Mouse (Mus musculus) midbrain, embryonic 14.5 days (tissue): ENCODE data around the gene Clec2d. TPM values are rescaled to one million over a fixed set of nuclear protein-coding genes. Genes with fewer than 3 reads are reported as not detected.

Experiments
- ATAC-seq: fragments of 200-750 bp; cut with Nextera tagmentation; 2 replicates; pipeline ENCODE4 v1.8.0; 2017; ENCODE audit warnings: moderate number of reproducible peaks, moderate library complexity; ENCODE audit not compliant: low FRiP score, low TSS enrichment
- DNase-seq: peaks from one replicate; pipeline ENCODE4 v3.0.0-alpha.2; 2015
- H3K27ac ChIP-seq: fragments of 300-500 bp; sonication (generic); replicated peaks from 2 replicates; pipeline ENCODE4 v1.5.1; 2014; ENCODE audit warnings: mild to moderate bottlenecking, low read depth, low read length, moderate library complexity
- H3K27me3 ChIP-seq: fragments of 300-500 bp; sonication (generic); 2 replicates; pipeline ENCODE4 v1.6.1; 2014; ENCODE audit warnings: low read length, control low read depth, mixed read lengths; ENCODE audit not compliant: control insufficient read depth, insufficient read depth
- H3K36me3 ChIP-seq: fragments of 300-500 bp; sonication (generic); 2 replicates; pipeline ENCODE4 v1.6.1; 2014; ENCODE audit warnings: low read length, control low read depth; ENCODE audit not compliant: control insufficient read depth, insufficient read depth
- H3K4me1 ChIP-seq: fragments of 300-500 bp; sonication (generic); 2 replicates; pipeline ENCODE4 v1.6.1; 2014; ENCODE audit warnings: mild to moderate bottlenecking, antibody characterized with exemption, low read length, control low read depth; ENCODE audit not compliant: control insufficient read depth, insufficient read depth
- H3K4me2 ChIP-seq: fragments of 300-500 bp; sonication (generic); 2 replicates; pipeline ENCODE4 v1.6.1; 2014; ENCODE audit warnings: mild to moderate bottlenecking, low read length, moderate library complexity
- H3K4me3 ChIP-seq: fragments of 300-500 bp; sonication (generic); replicated peaks from 2 replicates; pipeline ENCODE4 v1.5.1; 2014; ENCODE audit warnings: low read depth, low read length
- H3K9ac ChIP-seq: fragments of 300-500 bp; sonication (generic); replicated peaks from 2 replicates; pipeline ENCODE4 v1.6.1; 2014; ENCODE audit warnings: mild to moderate bottlenecking, low read length, moderate library complexity
- H3K9me3 ChIP-seq: fragments of 300-500 bp; sonication (generic); 2 replicates; pipeline ENCODE4 v1.6.1; 2016; ENCODE audit warnings: low read length, control low read depth, mixed read lengths; ENCODE audit not compliant: control insufficient read depth
- WGBS: fragments of 180-500 bp; shearing (Covaris S2); extraction: QIAGEN DNeasy Blood & Tissue Kit; methylation state at CpG from one replicate; pipeline ENCODE4 v1.1.7; 2014; 5-methylcytosine and 5-hydroxymethylcytosine counted together
- polyA plus RNA-seq: library from polyadenylated mRNA; unstranded; fragments of >200 nt; fragmentation: Nextera tagmentation; extraction: Ambion mirVana; gene quantifications from 2 replicates; pipeline ENCODE4 v1.2.1, GENCODE M21; 2014

The Clec2d gene
- polyA plus RNA-seq, 1 experiment from 2014 or later, result 0.17 TPM

GRCm38 (mm10) chr6:129215053-129215452 lies 34.6 kb downstream of the Clec2d start:
- H3K9me3 ChIP-seq, result no peaks in the 10 kb centered on the region
- DNase-seq (no peak), ATAC-seq (no peak)
- no peak overlapping the region for H3K9ac ChIP-seq
- H3K36me3 ChIP-seq, result no peaks in the 10 kb centered on the region
- WGBS, result 78% methylated on average over 2 of the region's 2 CpGs
- H3K4me1 ChIP-seq, result no peaks in the 10 kb centered on the region
- H3K4me3 ChIP-seq, result no peak overlapping the region
- no peaks in the 10 kb centered on the region for H3K27me3 ChIP-seq
- H3K27ac ChIP-seq, result no peak overlapping the region
- H3K4me2 ChIP-seq, result no peak overlapping the region

DNA sequence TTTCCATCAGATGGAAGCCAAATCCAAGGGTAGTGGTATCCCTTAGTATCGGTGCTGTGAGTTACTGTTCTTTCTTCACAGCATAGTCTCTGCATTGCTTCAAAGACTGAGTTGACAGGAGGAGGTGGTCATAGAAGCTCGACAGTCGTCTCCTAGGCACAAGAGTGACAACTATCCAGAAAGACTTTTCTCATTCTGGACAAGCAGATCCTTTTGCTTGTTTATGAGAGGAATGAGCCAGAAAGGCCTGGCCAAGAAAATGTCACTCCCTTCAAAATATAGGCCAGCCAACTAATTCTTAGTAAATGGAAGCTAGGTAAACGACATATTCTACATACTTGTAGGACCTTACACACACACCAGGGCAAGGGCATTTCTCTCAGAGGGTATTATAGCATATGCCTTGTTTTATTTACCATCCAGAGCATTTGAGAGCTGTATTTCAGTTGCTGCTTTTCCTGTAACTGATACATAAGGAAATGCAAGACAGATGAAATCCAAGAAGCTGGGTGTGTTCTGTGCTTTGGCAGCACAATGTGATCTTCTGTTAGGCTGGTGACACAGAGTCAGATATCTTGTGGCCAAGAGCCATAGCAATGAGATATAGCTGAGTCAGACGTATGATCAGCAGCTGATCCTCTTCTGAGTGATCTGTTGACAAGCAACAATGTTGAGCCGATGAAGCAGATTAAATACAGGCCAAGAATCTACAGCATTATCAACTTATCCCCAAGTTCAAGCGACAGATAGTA lies 35.6 kb downstream of the Clec2d start:
- Histone ChIP-seq H3K27me3 (no peaks in the 10 kb centered on the region), H3K9ac (no peak overlapping the region), H3K4me2 (no peak overlapping the region), H3K27ac (no peak overlapping the region), H3K9me3 (no peaks in the 10 kb centered on the region), H3K36me3 (no peaks in the 10 kb centered on the region), H3K4me1 (no peaks in the 10 kb centered on the region), H3K4me3 (no peak overlapping the region)
- 91% methylated on average over 7 of the region's 7 CpGs for WGBS
- ATAC-seq (no peak), DNase-seq (no peak)

GRCm38 (mm10) chr6:129216721-129217230 lies 36.4 kb downstream of the Clec2d start:
- H3K27me3 ChIP-seq, result no peaks in the 10 kb centered on the region
- DNase-seq (no peak), ATAC-seq (no peak)
- H3K9ac ChIP-seq, result no peak overlapping the region
- H3K4me3 ChIP-seq, result no peak overlapping the region
- no peaks in the 10 kb centered on the region for H3K4me1 ChIP-seq
- H3K36me3 ChIP-seq, result no peaks in the 10 kb centered on the region
- H3K4me2 ChIP-seq, result no peak overlapping the region
- H3K9me3 ChIP-seq, result no peaks in the 10 kb centered on the region
- no peak overlapping the region for H3K27ac ChIP-seq
- WGBS, result 77% methylated on average over 3 of the region's 3 CpGs

DNA sequence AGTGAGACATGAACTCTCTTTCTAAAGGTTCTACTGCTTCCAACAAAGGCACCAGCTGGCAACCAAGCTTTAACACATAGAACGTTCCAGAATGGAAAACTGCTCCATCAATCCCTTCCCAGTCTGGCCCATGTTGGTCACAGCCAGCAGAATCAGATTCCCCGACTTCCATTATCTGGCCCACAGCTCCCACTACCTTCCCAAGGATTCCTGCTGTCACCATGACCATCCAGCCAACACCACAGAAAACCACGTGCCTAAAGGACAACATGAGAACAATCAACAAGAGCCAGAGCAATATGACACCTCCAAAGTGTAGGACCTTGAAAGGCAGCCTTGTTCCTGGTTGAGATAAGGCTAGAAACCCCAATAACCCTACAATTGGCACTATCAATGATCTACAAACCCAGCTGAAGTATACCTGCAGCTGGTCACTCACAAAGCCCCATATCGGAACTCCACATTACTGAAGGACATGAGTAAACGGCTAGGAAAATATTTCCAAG lies 37.8 kb downstream of the Clec2d start:
- no peak overlapping the region for H3K27ac ChIP-seq
- 88% methylated on average over 5 of the region's 5 CpGs for WGBS
- no peak overlapping the region for H3K4me3 ChIP-seq
- no peak for ATAC-seq
- no peaks in the 10 kb centered on the region for H3K4me1 ChIP-seq
- DNase-seq, result no peak
- H3K9ac ChIP-seq, result no peak overlapping the region
- H3K36me3 ChIP-seq, result no peaks in the 10 kb centered on the region
- no peak overlapping the region for H3K4me2 ChIP-seq
- no peaks in the 10 kb centered on the region for H3K27me3 ChIP-seq
- no peaks in the 10 kb centered on the region for H3K9me3 ChIP-seq

DNA sequence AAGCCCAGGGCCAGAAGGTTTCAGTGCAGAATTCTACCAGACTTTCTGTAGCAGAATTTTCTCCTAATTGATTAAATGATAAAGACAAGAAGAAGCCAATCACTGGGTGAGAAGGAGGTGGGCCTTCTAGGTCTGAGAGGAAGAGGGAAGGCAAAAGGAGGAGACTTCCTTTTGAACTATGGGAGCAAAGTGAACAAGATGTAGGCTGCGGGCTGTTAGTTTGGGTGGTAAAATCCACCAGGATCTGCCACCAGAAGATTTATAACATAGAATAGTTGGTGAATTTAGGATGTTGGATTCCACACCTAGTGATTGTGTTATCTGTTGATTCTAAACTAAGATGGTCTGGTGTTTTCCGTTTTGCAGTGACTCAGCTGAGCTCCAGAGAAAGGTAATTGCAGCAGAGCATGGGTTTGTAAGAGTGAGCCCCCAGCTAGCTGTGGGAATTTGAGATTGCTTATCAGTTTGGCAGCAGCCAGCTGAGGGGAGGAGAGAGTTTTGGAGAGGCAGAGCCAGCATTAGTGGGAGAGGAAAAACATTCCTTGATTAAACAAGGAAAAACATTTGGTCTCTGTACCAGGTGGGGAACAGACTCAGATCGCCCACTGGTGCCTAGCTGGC lies 39.6 kb downstream of the Clec2d start:
- no peaks in the 10 kb centered on the region for H3K9me3 ChIP-seq
- no peak overlapping the region for H3K4me3 ChIP-seq
- no peak overlapping the region for H3K4me2 ChIP-seq
- WGBS, result 88% methylated on average over 3 of the region's 3 CpGs
- H3K4me1 ChIP-seq, result no peaks in the 10 kb centered on the region
- ATAC-seq (no peak), DNase-seq (no peak)
- H3K27me3 ChIP-seq, result no peaks in the 10 kb centered on the region
- H3K9ac ChIP-seq, result no peak overlapping the region
- no peaks in the 10 kb centered on the region for H3K36me3 ChIP-seq
- H3K27ac ChIP-seq, result no peak overlapping the region

- Histone ChIP-seq H3K27me3 (no peaks in the 10 kb centered on the region), H3K9me3 (no peaks in the 10 kb centered on the region), H3K4me1 (no peaks in the 10 kb centered on the region), H3K4me3 (no peak overlapping the region), H3K27ac (no peak overlapping the region), H3K4me2 (no peak overlapping the region), H3K9ac (no peak overlapping the region), H3K36me3 (no peaks in the 10 kb centered on the region)
- ATAC-seq, result no peak
- WGBS, result 96% methylated on average over 1 of the region's 1 CpGs
- DNase-seq, result no peak
These were observed 40.6 kb downstream of the Clec2d start for GRCm38 (mm10) chr6:129221053-129221452.

DNA sequence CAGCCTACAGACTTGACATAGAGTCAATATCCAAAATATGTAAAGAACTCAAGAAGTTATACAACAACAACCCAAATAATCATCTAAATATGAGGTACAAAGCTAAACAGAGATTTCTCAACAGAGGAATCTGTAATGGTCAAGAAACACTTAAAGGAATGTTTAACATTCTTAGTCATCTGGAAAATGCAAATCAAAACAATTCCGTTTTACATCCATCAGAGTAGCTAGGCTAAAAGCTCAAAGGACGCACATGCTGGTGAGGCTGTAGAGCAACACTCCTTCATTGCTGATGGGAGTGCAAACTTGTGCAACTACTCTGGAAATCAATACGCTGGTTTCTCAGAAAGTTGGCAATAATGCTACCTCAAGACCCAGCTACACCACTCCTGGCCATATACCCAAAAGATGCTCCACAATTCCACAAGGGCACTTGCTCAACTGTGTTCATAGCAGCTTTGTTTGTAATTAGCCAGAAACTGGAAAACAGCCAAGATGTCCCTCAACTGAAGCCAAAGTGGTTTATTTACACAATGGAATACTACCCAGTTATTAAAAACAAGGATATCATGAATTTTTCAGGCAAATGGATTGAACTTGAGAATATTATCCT lies 41.9 kb downstream of the Clec2d start:
- H3K9ac ChIP-seq, result no peak overlapping the region
- H3K9me3 ChIP-seq, result no peaks in the 10 kb centered on the region
- no peak for DNase-seq
- no peak overlapping the region for H3K4me2 ChIP-seq
- no peak overlapping the region for H3K4me3 ChIP-seq
- H3K4me1 ChIP-seq, result no peaks in the 10 kb centered on the region
- H3K27ac ChIP-seq, result no peak overlapping the region
- no peaks in the 10 kb centered on the region for H3K36me3 ChIP-seq
- 93% methylated on average over 3 of the region's 3 CpGs for WGBS
- no peaks in the 10 kb centered on the region for H3K27me3 ChIP-seq
- ATAC-seq, result no peak

GRCm38 (mm10) chr6:129223611-129224010 lies 43.2 kb downstream of the Clec2d start:
- H3K27me3 ChIP-seq, result no peaks in the 10 kb centered on the region
- H3K9me3 ChIP-seq, result no peaks in the 10 kb centered on the region
- ATAC-seq (no peak), DNase-seq (no peak)
- H3K36me3 ChIP-seq, result no peaks in the 10 kb centered on the region
- H3K4me1 ChIP-seq, result no peaks in the 10 kb centered on the region
- H3K9ac ChIP-seq, result no peak overlapping the region
- H3K4me3 ChIP-seq, result no peak overlapping the region
- no peak overlapping the region for H3K27ac ChIP-seq
- WGBS, result 69% methylated on average over 2 of the region's 2 CpGs
- no peak overlapping the region for H3K4me2 ChIP-seq
